Mouse (Mus musculus) small intestine, adult 2 months (tissue): ENCODE results near the gene Igfbp1.

Source experiments
- CTCF ChIP-seq: fragments of 200-500 bp; IDR thresholded peaks from 2 replicates; pipeline ENCODE4 v1.5.1; 2012; ENCODE audit warnings: low read depth, mild to moderate bottlenecking, control low read depth, inconsistent platforms, low read length, moderate library complexity, mixed read lengths; ENCODE audit not compliant: insufficient replicate concordance, insufficient read length; ENCODE audit errors: extremely low read depth
- POLR2A ChIP-seq: fragments of 200-500 bp; IDR thresholded peaks from 2 replicates; pipeline ENCODE4 v1.6.1; 2012; ENCODE audit warnings: low read depth, mild to moderate bottlenecking, control low read depth, inconsistent platforms, low read length, moderate library complexity

DNA sequence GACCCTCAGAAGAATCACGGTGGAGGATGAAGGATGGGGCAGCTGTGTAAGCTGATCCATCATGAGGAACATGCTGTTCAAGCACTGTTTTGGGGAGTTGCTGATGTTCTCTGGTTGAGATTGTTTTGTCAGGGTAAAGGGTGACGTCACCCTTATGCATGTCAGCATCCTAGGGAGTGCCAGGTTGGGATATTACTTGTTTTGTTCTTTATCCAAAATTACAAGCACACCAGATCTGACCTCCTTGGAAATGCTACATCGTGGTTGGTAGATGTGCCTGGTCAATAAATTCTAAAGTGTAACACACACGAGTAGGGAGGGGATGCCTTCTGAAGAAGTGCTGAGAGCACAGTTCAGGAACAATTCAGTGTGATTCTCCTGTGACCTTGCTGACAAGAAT is 41.2 kb upstream of the Igfbp1 start:
- TF ChIP-seq CTCF (no peak), POLR2A (no peak)
